Mouse (Mus musculus) forebrain, embryonic 14.5 days (tissue): ENCODE measurements at regions not wholly inside any gene's neighbourhood (a gene's known extent, or its start where the extent isn't known, plus 50 kb on each side); places are given as distances from the start of the nearest gene placed in this dataset.
A peak's percentile ranks its signal among the peaks of the same experiment; 100 is the strongest.

Experiments used
- ATAC-seq: fragments of 200-750 bp; cut with Nextera tagmentation; 2 replicates; pipeline ENCODE4 v1.8.0; 2017; ENCODE audit warnings: mild to moderate bottlenecking, moderate library complexity
- DNase-seq: peaks from one replicate; pipeline ENCODE4 v3.0.0-alpha.2; 2015; ENCODE audit warnings: low spot score
- H3K27ac ChIP-seq: fragments of 300-500 bp; sonication (generic); 2 replicates; pipeline ENCODE4 v1.5.1; 2014; ENCODE audit warnings: low read depth, mild to moderate bottlenecking, control low read depth, low read length, moderate library complexity
- H3K27me3 ChIP-seq: fragments of 300-500 bp; sonication (generic); replicated peaks from 2 replicates; pipeline ENCODE4 v1.6.1; 2014; ENCODE audit warnings: low read length, control low read depth, mixed read lengths; ENCODE audit not compliant: control insufficient read depth, insufficient read depth
- H3K36me3 ChIP-seq: fragments of 300-500 bp; sonication (generic); 2 replicates; pipeline ENCODE4 v1.6.1; 2014; ENCODE audit warnings: low read length, control low read depth; ENCODE audit not compliant: control insufficient read depth, insufficient read depth
- H3K4me1 ChIP-seq: fragments of 300-500 bp; sonication (generic); 2 replicates; pipeline ENCODE4 v1.6.1; 2014; ENCODE audit warnings: antibody characterized with exemption, low read length, control low read depth; ENCODE audit not compliant: control insufficient read depth, insufficient read depth
- H3K4me2 ChIP-seq: fragments of 300-500 bp; sonication (generic); 2 replicates; pipeline ENCODE4 v1.6.1; 2014; ENCODE audit warnings: mild to moderate bottlenecking, control low read depth, low read length
- H3K4me3 ChIP-seq: fragments of 300-500 bp; sonication (generic); 2 replicates; pipeline ENCODE4 v1.5.1; 2014; ENCODE audit warnings: low read depth, low read length, control low read depth
- H3K9ac ChIP-seq: fragments of 300-500 bp; sonication (generic); 2 replicates; pipeline ENCODE4 v1.6.1; 2014; ENCODE audit warnings: mild to moderate bottlenecking, low read length, control low read depth, moderate library complexity
- H3K9me3 ChIP-seq: fragments of 300-500 bp; sonication (generic); replicated peaks from 2 replicates; pipeline ENCODE4 v1.6.1; 2016; ENCODE audit warnings: low read length, control low read depth, mixed read lengths; ENCODE audit not compliant: control insufficient read depth
- WGBS: fragments of 180-500 bp; shearing (Covaris S2); extraction: QIAGEN DNeasy Blood & Tissue Kit; methylation state at CpG from one replicate; pipeline ENCODE4 v1.1.7; 2014; 5-methylcytosine and 5-hydroxymethylcytosine counted together

GRCm38 (mm10) chr3:120675906-120676305, 495.6 kb downstream of the Rwdd3 start:
- H3K9me3 ChIP-seq, result peaks cover 7% of the 10 kb centered on the region; the same call in 1 of the 2 replicates
- WGBS, result 95% methylated on average over 2 of the region's 2 CpGs
- H3K4me3 ChIP-seq, result no peak overlapping the region
- no peak overlapping the region for H3K27ac ChIP-seq
- H3K9ac ChIP-seq, result no peak overlapping the region
- H3K27me3 ChIP-seq, result no peaks in the 10 kb centered on the region
- ATAC-seq (no peak), DNase-seq (no peak)
- no peak overlapping the region for H3K4me2 ChIP-seq
- no peaks in the 10 kb centered on the region for H3K4me1 ChIP-seq
- no peaks in the 10 kb centered on the region for H3K36me3 ChIP-seq

GRCm38 (mm10) chr3:120668654-120669053, 502.8 kb downstream of the Rwdd3 start:
- Histone ChIP-seq H3K36me3 (no peaks in the 10 kb centered on the region), H3K4me1 (no peaks in the 10 kb centered on the region), H3K4me2 (no peak overlapping the region), H3K4me3 (no peak overlapping the region), H3K27me3 (no peaks in the 10 kb centered on the region), H3K9ac (no peak overlapping the region), H3K9me3 (peaks cover 7% of the 10 kb centered on the region; the same call in 1 of the 2 replicates), H3K27ac (no peak overlapping the region)
- no peak for DNase-seq
- WGBS, result 94% methylated on average over 3 of the region's 3 CpGs
- no peak for ATAC-seq

- Histone ChIP-seq H3K4me2 (no peak overlapping the region), H3K36me3 (no peaks in the 10 kb centered on the region), H3K27me3 (no peaks in the 10 kb centered on the region), H3K4me3 (no peak overlapping the region), H3K9me3 (no peaks in the 10 kb centered on the region), H3K4me1 (no peaks in the 10 kb centered on the region), H3K9ac (no peak overlapping the region), H3K27ac (no peak overlapping the region)
- ATAC-seq (no peak), DNase-seq (no peak)
- 96% methylated on average over 4 of the region's 4 CpGs for WGBS
Observed at GRCm38 (mm10) chr3:120662521-120662920, 509.0 kb downstream of the Rwdd3 start.

- Histone ChIP-seq H3K27me3 (no peaks in the 10 kb centered on the region), H3K9ac (no peak overlapping the region), H3K36me3 (no peaks in the 10 kb centered on the region), H3K9me3 (no peaks in the 10 kb centered on the region), H3K4me3 (no peak overlapping the region), H3K27ac (no peak overlapping the region), H3K4me1 (no peaks in the 10 kb centered on the region), H3K4me2 (no peak overlapping the region)
- 58% methylated on average over 4 of the region's 4 CpGs for WGBS
- ATAC-seq (no peak), DNase-seq (no peak)
Observed at GRCm38 (mm10) chr3:120660776-120661175, 510.7 kb downstream of the Rwdd3 start.

- H3K27ac ChIP-seq, result no peak overlapping the region
- ATAC-seq (no peak), DNase-seq (no peak)
- H3K9ac ChIP-seq, result no peak overlapping the region
- H3K9me3 ChIP-seq, result no peaks in the 10 kb centered on the region
- no peaks in the 10 kb centered on the region for H3K27me3 ChIP-seq
- H3K36me3 ChIP-seq, result no peaks in the 10 kb centered on the region
- WGBS, result 77% methylated on average over 12 of the region's 12 CpGs
- H3K4me2 ChIP-seq, result no peak overlapping the region
- no peaks in the 10 kb centered on the region for H3K4me1 ChIP-seq
- no peak overlapping the region for H3K4me3 ChIP-seq
Observed at GRCm38 (mm10) chr3:120649047-120649868, 522.2 kb downstream of the Rwdd3 start.

GRCm38 (mm10) chr3:120648391-120648790, 523.1 kb downstream of the Rwdd3 start:
- no peak overlapping the region for H3K4me3 ChIP-seq
- H3K36me3 ChIP-seq, result no peaks in the 10 kb centered on the region
- no peak overlapping the region for H3K27ac ChIP-seq
- no peaks in the 10 kb centered on the region for H3K27me3 ChIP-seq
- 89% methylated on average over 5 of the region's 5 CpGs for WGBS
- H3K9ac ChIP-seq, result no peak overlapping the region
- H3K9me3 ChIP-seq, result no peaks in the 10 kb centered on the region
- ATAC-seq (no peak), DNase-seq (no peak)
- H3K4me1 ChIP-seq, result no peaks in the 10 kb centered on the region
- H3K4me2 ChIP-seq, result no peak overlapping the region

GRCm38 (mm10) chr3:120636669-120637305, 534.7 kb downstream of the Rwdd3 start:
- WGBS, result 74% methylated on average over 9 of the region's 9 CpGs

GRCm38 (mm10) chr3:120618358-120618757, 553.1 kb downstream of the Rwdd3 start:
- DNase-seq (peak; percentile 76), ATAC-seq (peak; percentile 48; the same call in 1 of the 2 replicates)
- H3K4me3 ChIP-seq, result no peak overlapping the region

More at GRCm38 (mm10) chr3:120636669-120637305, 534.7 kb downstream of the Rwdd3 start:
- ATAC-seq (peak; percentile 75; the same call in 1 of the 2 replicates), DNase-seq (peak; percentile 36)
- no peaks in the 10 kb centered on the region for H3K27me3 ChIP-seq
- no peaks in the 10 kb centered on the region for H3K4me1 ChIP-seq
- H3K9me3 ChIP-seq, result no peaks in the 10 kb centered on the region
- H3K4me3 ChIP-seq, result no peak overlapping the region
- no peak overlapping the region for H3K4me2 ChIP-seq
- H3K9ac ChIP-seq, result peak overlapping the region; percentile 10; the same call in 1 of the 2 replicates
- no peak overlapping the region for H3K27ac ChIP-seq
- no peaks in the 10 kb centered on the region for H3K36me3 ChIP-seq

GRCm38 (mm10) chr3:120594226-120594625, 577.3 kb downstream of the Rwdd3 start:
- no peak for ATAC-seq
- WGBS, result 95% methylated on average over 1 of the region's 1 CpGs

More at GRCm38 (mm10) chr3:120618358-120618757, 553.1 kb downstream of the Rwdd3 start:
- Histone ChIP-seq H3K9me3 (no peaks in the 10 kb centered on the region), H3K4me1 (no peaks in the 10 kb centered on the region), H3K9ac (no peak overlapping the region), H3K36me3 (no peaks in the 10 kb centered on the region), H3K27ac (no peak overlapping the region), H3K27me3 (no peaks in the 10 kb centered on the region), H3K4me2 (no peak overlapping the region)
- WGBS, result 70% methylated on average over 6 of the region's 6 CpGs

More at GRCm38 (mm10) chr3:120594226-120594625, 577.3 kb downstream of the Rwdd3 start:
- no peaks in the 10 kb centered on the region for H3K4me1 ChIP-seq
- H3K27ac ChIP-seq, result no peak overlapping the region
- no peak overlapping the region for H3K4me2 ChIP-seq
- no peaks in the 10 kb centered on the region for H3K9me3 ChIP-seq
- no peaks in the 10 kb centered on the region for H3K36me3 ChIP-seq
- DNase-seq, result no peak
- H3K4me3 ChIP-seq, result no peak overlapping the region
- H3K9ac ChIP-seq, result no peak overlapping the region
- no peaks in the 10 kb centered on the region for H3K27me3 ChIP-seq
